Mouse (Mus musculus) embryonic fibroblast, embryonic 13.5 days (primary cell): ENCODE data around the gene Lef1.

ENCODE experiments used
- CTCF ChIP-seq: IDR thresholded peaks from 2 replicates; pipeline ENCODE4 v1.5.1; 2011; ENCODE audit warnings: mild to moderate bottlenecking, control low read depth, low read length, moderate library complexity, borderline replicate concordance; ENCODE audit not compliant: insufficient read depth
- POLR2A ChIP-seq: IDR thresholded peaks from 2 replicates; pipeline ENCODE4 v1.6.1; 2011; ENCODE audit warnings: low read depth, mild to moderate bottlenecking, control low read depth, low read length, moderate library complexity

DNA sequence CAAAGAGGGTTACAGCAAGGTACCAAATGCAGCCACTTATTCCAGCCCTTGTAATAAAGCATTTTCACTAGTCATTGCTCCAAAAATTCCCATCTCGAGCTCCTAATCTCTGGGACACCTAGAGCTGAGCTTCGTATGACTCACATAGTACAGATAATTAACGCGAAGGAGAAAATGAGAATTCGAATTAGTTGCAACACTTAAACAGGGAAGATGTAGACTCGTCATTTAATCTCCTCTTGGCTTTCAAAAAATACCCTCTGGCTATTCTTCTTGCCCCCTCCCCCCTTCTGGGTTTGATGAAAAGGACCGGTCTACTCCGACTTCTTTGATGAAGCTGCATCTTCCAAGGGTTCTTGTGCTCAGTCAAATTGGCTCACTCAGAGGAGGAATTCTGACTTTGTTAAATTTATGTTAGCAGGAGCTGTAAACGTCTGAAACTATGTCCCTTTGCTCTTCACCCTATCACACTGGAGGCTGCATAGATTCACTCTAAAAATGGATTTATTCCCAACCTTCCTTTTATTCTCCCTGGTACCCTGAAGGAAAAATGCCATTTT is 2.1 kb upstream of the Lef1 start:
- TF ChIP-seq POLR2A (no peak), CTCF (no peak)
